9 mouse cellular contexts compared by ENCODE assay signal in genomic region chr2:178728794-178729120, GRCm38 (mm10).
A peak's percentile ranks its signal among the peaks of the same experiment; 100 is the strongest.
DNase-seq lines count a peak whose midpoint lies in the region; ATAC-seq lines count a peak whose summit lies in the region.
"Had no signal": no experiment of that assay in that cellular context is flagged by ENCODE, and none has a peak within 500 bp of the region (broad histone marks: within the 10 kb centered on the region; RNA-seq: fewer than 3 reads in every experiment).

No protein-coding gene starts in this region.

- peaks cover 9% of the 10 kb centered on the region; the same call in 1 of the 2 replicates for H3K27me3 ChIP-seq in heart, embryonic 12.5 days (replicated peaks)
- no peaks in the 10 kb centered on the region for H3K27me3 ChIP-seq in embryonic facial prominence, embryonic 14.5 days (replicated peaks; ENCODE audit: control insufficient read depth, insufficient read depth, low read length)
- H3K27me3 ChIP-seq in hindbrain, embryonic 14.5 days (ENCODE audit: control insufficient read depth, insufficient read depth, low read length), result no peaks in the 10 kb centered on the region
- H3K27me3 ChIP-seq in midbrain, embryonic 15.5 days (replicated peaks), result no peaks in the 10 kb centered on the region

- H3K9ac ChIP-seq in heart, embryonic 12.5 days, result no peak overlapping the region
- H3K9ac ChIP-seq in embryonic facial prominence, embryonic 14.5 days (ENCODE audit: low read depth, low read length), result 0 out of 2 replicates have a peak overlapping the region, but pooled peaks have one; percentile 17
- peak overlapping the region; percentile 34; the same call in 1 of the 2 replicates for H3K9ac ChIP-seq in hindbrain, embryonic 14.5 days
- no peak overlapping the region for H3K9ac ChIP-seq in midbrain, embryonic 15.5 days

- no peak for ATAC-seq in heart, embryonic 12.5 days (ENCODE audit: insufficient number of reproducible peaks, low FRiP score)
- no peak for ATAC-seq in embryonic facial prominence, embryonic 14.5 days (ENCODE audit: low read depth)
- ATAC-seq in hindbrain, embryonic 14.5 days (ENCODE audit: low FRiP score), result peak; percentile 26; the same call in 1 of the 2 replicates
- ATAC-seq in midbrain, embryonic 15.5 days (replicated peaks), result peak; percentile 75
- ATAC-seq in megakaryocyte, adult 5-6 weeks (ENCODE audit: poor library complexity, severe bottlenecking), result no peak

- H3K27ac ChIP-seq in heart, embryonic 12.5 days (ENCODE audit: poor library complexity, severe bottlenecking), result no peak overlapping the region
- no peak overlapping the region for H3K27ac ChIP-seq in embryonic facial prominence, embryonic 14.5 days (replicated peaks; ENCODE audit: low read depth, low read length)
- no peak overlapping the region for H3K27ac ChIP-seq in hindbrain, embryonic 14.5 days
- peak overlapping the region; percentile 45 for H3K27ac ChIP-seq in midbrain, embryonic 15.5 days

- intact Hi-C loops in gastrocnemius, postnatal 36 days (cut with DNase I), result no loop called here

- H3K36me3 ChIP-seq in heart, embryonic 12.5 days, result no peaks in the 10 kb centered on the region
- no peaks in the 10 kb centered on the region for H3K36me3 ChIP-seq in embryonic facial prominence, embryonic 14.5 days (ENCODE audit: control insufficient read depth, insufficient read depth, low read length)
- H3K36me3 ChIP-seq in hindbrain, embryonic 14.5 days (replicated peaks; ENCODE audit: control insufficient read depth, insufficient read depth), result no peaks in the 10 kb centered on the region
- no peaks in the 10 kb centered on the region for H3K36me3 ChIP-seq in midbrain, embryonic 15.5 days (replicated peaks)

- H3K4me1 ChIP-seq in heart, embryonic 12.5 days (replicated peaks), result peaks cover 9% of the 10 kb centered on the region
- 0 out of 2 replicates have a peak, but pooled peaks cover 8% of the 10 kb centered on the region for H3K4me1 ChIP-seq in embryonic facial prominence, embryonic 14.5 days (ENCODE audit: control insufficient read depth, insufficient read depth, low read length)
- peaks cover 23% of the 10 kb centered on the region for H3K4me1 ChIP-seq in hindbrain, embryonic 14.5 days (replicated peaks; ENCODE audit: control insufficient read depth, insufficient read depth, low read length)
- H3K4me1 ChIP-seq in midbrain, embryonic 15.5 days, result peaks cover 25% of the 10 kb centered on the region

- DNase-seq in heart, adult 11 months, result no peak
- no peak for DNase-seq in embryonic facial prominence, embryonic 14.5 days (ENCODE audit: low spot score)
- DNase-seq in hindbrain, embryonic 14.5 days (ENCODE audit: low spot score), result no peak
- no peak for DNase-seq in frontal cortex, adult 2 months (ENCODE audit: extremely low spot score in 1 of 2, low spot score in 1 of 2)
- no peak for DNase-seq in gastrocnemius, postnatal 36 days
- DNase-seq: lung, postnatal 36 days had no signal

- peak overlapping the region; percentile 53 for H3K4me2 ChIP-seq in heart, embryonic 12.5 days
- H3K4me2 ChIP-seq in embryonic facial prominence, embryonic 14.5 days (ENCODE audit: low read depth, low read length), result peak overlapping the region; percentile 14; the same call in 1 of the 2 replicates
- H3K4me2 ChIP-seq in hindbrain, embryonic 14.5 days (replicated peaks), result peak overlapping the region; percentile 36
- H3K4me2 ChIP-seq in midbrain, embryonic 15.5 days, result peak overlapping the region; percentile 37

- WGBS in heart, embryonic 12.5 days, result 4% methylated on average over 7 of the region's 7 CpGs
- WGBS in embryonic facial prominence, embryonic 14.5 days, result 6% methylated on average over 7 of the region's 7 CpGs
- WGBS in hindbrain, embryonic 14.5 days, result 6% methylated on average over 7 of the region's 7 CpGs
- WGBS in midbrain, embryonic 15.5 days, result 7% methylated on average over 7 of the region's 7 CpGs

- no peaks in the 10 kb centered on the region for H3K9me3 ChIP-seq in heart, embryonic 12.5 days (replicated peaks)
- H3K9me3 ChIP-seq in embryonic facial prominence, embryonic 14.5 days (ENCODE audit: control insufficient read depth, low read length), result no peaks in the 10 kb centered on the region
- no peaks in the 10 kb centered on the region for H3K9me3 ChIP-seq in hindbrain, embryonic 14.5 days (ENCODE audit: control insufficient read depth, low read length)
- no peaks in the 10 kb centered on the region for H3K9me3 ChIP-seq in midbrain, embryonic 15.5 days

- H3K4me3 ChIP-seq in heart, embryonic 12.5 days, result no peak overlapping the region
- H3K4me3 ChIP-seq in embryonic facial prominence, embryonic 14.5 days (ENCODE audit: low read depth, low read length), result no peak overlapping the region
- no peak overlapping the region for H3K4me3 ChIP-seq in hindbrain, embryonic 14.5 days (replicated peaks; ENCODE audit: low read length)
- H3K4me3 ChIP-seq in midbrain, embryonic 15.5 days, result no peak overlapping the region

Comparison
In these comparisons a context has a peak if more than half of its experiments do, and no peak if none do; other contexts are left out.
1. ATAC-seq: peak in hindbrain, embryonic 14.5 days (single experiment) and midbrain, embryonic 15.5 days (single experiment); none in heart, embryonic 12.5 days (single experiment), embryonic facial prominence, embryonic 14.5 days (single experiment) and megakaryocyte, adult 5-6 weeks (single experiment).
2. H3K9ac ChIP-seq: peak in embryonic facial prominence, embryonic 14.5 days (single experiment) and hindbrain, embryonic 14.5 days (single experiment); none in heart, embryonic 12.5 days (single experiment) and midbrain, embryonic 15.5 days (single experiment).
3. Peak in every context shown above with its lines, with median percentiles within 50 percentile points of each other: H3K4me2 ChIP-seq.